Mouse (Mus musculus): Measurements from ENCODE around the gene Mettl21e. TPM values are rescaled to one million over a fixed set of nuclear protein-coding genes. Genes with fewer than 3 reads are reported as not detected.

Mettl21e gene
- polyA plus RNA-seq, 1 experiment from 2014 or later, result 1.5 TPM

DNA sequence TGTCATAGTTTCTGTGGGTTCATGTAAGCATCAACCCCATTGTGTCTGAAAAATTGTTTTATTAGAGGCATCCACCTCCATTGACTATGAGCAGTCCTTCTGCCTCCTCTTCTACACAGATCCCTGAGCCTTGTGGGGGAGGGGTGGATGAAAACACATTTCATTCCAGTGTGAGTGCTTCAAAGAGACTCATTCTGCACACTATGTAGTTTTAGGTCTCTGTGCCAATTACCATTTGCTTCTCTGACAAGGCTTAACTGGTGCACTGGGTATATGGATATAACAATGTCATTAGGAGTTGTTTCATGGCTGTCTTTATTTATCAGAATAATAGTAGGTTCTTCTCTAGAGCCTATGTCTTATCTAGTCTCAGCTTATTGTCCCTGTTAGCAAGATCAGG, 32.4 kb downstream of the Mettl21e start:
- Histone ChIP-seq H3K4me3 (no peak overlapping the region), H3K9me3 (no peaks in the 10 kb centered on the region), H3K4me1 (no peaks in the 10 kb centered on the region), H3K27ac (no peak overlapping the region), H3K36me3 (peaks cover 4% of the 10 kb centered on the region; the same call in 1 of the 2 replicates), H3K27me3 (no peaks in the 10 kb centered on the region), H3K4me2 (no peak overlapping the region), H3K9ac (no peak overlapping the region)
- no peak for ATAC-seq (ENCODE audit: borderline replicate concordance, extremely low read depth, low FRiP score, low TSS enrichment)

DNA sequence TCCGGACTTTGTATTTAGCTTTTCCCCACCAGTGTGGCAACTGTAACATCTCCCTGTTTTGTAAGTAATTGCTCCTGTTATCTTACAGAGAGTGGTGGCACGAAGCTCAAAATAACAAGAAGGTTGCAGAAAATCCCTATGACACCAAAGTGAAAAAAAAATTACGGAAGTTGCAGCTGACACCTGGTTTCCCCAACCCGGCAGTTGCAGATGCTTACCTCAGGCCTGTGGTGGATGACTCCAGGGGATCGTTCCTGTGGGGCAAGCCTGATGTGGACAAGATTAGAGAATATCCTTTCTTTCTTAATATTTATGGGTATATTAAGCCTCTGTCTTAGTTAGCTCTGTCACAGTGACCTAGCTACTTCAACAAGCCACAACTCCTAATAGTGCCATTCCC, 40.7 kb downstream of the Mettl21e start:
- H3K9ac ChIP-seq, result no peak overlapping the region
- H3K36me3 ChIP-seq, result peaks cover 49% of the 10 kb centered on the region
- no peaks in the 10 kb centered on the region for H3K4me1 ChIP-seq
- H3K9me3 ChIP-seq, result no peaks in the 10 kb centered on the region
- WGBS, result 89% methylated on average over 5 of the region's 5 CpGs
- no peak for ATAC-seq (ENCODE audit: borderline replicate concordance, extremely low read depth, low FRiP score, low TSS enrichment)
- H3K4me3 ChIP-seq, result no peak overlapping the region
- no peak overlapping the region for H3K27ac ChIP-seq
- H3K27me3 ChIP-seq, result no peaks in the 10 kb centered on the region
- no peak overlapping the region for H3K4me2 ChIP-seq

DNA sequence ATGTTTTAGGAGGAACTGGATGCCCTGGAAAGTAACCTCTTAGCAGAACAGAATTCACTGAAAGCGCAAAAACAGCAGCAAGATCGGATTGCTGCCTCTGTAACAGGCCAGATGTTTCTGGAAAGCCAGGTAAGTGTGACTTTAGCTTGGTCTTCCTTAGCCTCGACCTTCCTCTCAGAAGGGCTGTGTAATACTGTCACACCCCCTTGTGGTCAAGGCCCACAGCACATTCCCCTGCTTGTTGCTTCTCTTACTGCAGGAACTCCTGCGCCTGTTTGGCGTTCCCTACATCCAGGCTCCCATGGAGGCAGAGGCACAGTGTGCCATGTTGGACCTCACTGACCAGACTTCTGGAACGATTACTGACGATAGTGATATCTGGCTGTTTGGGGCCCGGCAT, 44.9 kb downstream of the Mettl21e start:
- Histone ChIP-seq H3K9me3 (no peaks in the 10 kb centered on the region), H3K4me2 (no peak overlapping the region), H3K36me3 (peaks cover 66% of the 10 kb centered on the region), H3K27ac (no peak overlapping the region), H3K4me3 (no peak overlapping the region), H3K27me3 (no peaks in the 10 kb centered on the region), H3K4me1 (no peaks in the 10 kb centered on the region), H3K9ac (no peak overlapping the region)
- ATAC-seq (ENCODE audit: borderline replicate concordance, extremely low read depth, low FRiP score, low TSS enrichment), result no peak
- WGBS, result 82% methylated on average over 8 of the region's 8 CpGs

DNA sequence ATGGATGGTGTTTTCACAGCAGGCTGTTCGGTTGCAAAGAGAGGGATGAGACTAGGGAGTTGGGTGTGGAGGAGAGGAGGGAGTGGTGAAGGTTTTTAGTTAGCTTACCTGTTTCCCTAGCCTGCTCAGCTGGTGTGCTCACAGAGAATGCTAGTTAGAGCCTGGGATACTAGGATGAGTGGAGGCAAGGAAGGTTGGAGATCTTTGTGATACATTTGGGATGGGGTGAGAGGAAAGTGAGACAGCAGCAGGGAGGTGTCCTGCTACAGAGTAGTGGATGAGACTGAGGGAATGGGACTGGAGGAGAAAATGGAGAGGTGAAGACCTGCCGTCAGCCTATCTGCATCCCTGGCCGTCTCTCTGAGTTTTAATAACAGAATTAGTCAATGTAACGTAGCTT, 46.1 kb downstream of the Mettl21e start:
- Histone ChIP-seq H3K9me3 (no peaks in the 10 kb centered on the region), H3K27ac (no peak overlapping the region), H3K4me1 (no peaks in the 10 kb centered on the region), H3K27me3 (no peaks in the 10 kb centered on the region), H3K36me3 (peaks cover 71% of the 10 kb centered on the region), H3K9ac (no peak overlapping the region), H3K4me3 (no peak overlapping the region), H3K4me2 (no peak overlapping the region)
- 95% methylated on average over 4 of the region's 4 CpGs for WGBS
- no peak for ATAC-seq (ENCODE audit: borderline replicate concordance, extremely low read depth, low FRiP score, low TSS enrichment)

DNA sequence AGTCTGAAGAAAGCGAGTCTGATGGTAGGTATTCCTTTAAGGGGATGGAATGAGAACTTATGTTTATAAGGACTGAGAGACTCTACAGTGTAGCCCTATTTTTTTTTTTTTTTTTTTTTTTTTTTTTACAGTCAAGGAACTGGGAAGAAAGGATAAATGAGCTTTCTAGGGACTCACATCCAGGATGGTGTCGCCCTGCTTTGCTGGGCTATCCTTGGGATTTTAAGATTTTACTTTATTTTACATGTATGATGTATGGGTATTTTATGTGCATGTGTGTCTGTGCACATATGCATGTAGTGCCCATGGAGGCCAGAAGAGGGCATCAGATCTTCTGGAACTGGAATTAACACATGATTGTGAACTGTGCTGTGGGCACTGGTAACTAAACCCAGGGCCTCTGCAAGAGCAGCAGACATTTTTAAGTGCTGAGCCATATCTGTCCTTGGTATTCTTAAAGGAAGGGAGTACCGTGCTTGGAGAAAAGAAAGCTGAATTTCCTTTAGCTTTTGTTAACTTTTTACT, 50.8 kb downstream of the Mettl21e start:
- no peaks in the 10 kb centered on the region for H3K27me3 ChIP-seq
- H3K27ac ChIP-seq, result no peak overlapping the region
- H3K4me3 ChIP-seq, result no peak overlapping the region
- ATAC-seq (ENCODE audit: borderline replicate concordance, extremely low read depth, low FRiP score, low TSS enrichment), result no peak
- WGBS, result 89% methylated on average over 3 of the region's 3 CpGs
- H3K4me1 ChIP-seq, result no peaks in the 10 kb centered on the region
- H3K9ac ChIP-seq, result no peak overlapping the region
- H3K36me3 ChIP-seq, result peaks cover 65% of the 10 kb centered on the region
- H3K4me2 ChIP-seq, result no peak overlapping the region
- H3K9me3 ChIP-seq, result no peaks in the 10 kb centered on the region

DNA sequence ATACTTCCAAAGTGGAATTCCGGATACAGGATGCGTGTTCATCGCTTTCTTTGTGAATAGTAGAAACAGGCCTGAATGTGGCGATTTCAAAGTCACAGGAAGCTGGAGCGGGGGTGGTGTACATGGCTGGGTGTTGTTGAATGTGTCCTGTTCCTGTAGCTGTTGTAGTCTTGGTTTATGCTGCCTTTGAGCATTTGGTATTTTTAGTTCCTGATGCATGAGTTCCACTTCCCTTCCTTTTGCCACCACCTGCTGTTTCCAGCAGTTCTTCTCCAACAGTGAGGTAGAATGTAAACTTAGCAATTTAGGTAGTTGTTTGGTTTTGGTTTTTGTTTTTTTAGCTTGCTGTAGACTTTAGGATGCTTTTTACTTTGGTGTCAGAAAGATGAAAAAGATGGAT, 56.4 kb downstream of the Mettl21e start:
- H3K36me3 ChIP-seq, result peaks cover 72% of the 10 kb centered on the region
- 86% methylated on average over 5 of the region's 5 CpGs for WGBS
- no peak overlapping the region for H3K9ac ChIP-seq
- no peak overlapping the region for H3K27ac ChIP-seq
- H3K4me3 ChIP-seq, result no peak overlapping the region
- no peaks in the 10 kb centered on the region for H3K9me3 ChIP-seq
- no peaks in the 10 kb centered on the region for H3K27me3 ChIP-seq
- H3K4me1 ChIP-seq, result no peaks in the 10 kb centered on the region
- ATAC-seq (ENCODE audit: borderline replicate concordance, extremely low read depth, low FRiP score, low TSS enrichment), result no peak
- no peak overlapping the region for H3K4me2 ChIP-seq

DNA sequence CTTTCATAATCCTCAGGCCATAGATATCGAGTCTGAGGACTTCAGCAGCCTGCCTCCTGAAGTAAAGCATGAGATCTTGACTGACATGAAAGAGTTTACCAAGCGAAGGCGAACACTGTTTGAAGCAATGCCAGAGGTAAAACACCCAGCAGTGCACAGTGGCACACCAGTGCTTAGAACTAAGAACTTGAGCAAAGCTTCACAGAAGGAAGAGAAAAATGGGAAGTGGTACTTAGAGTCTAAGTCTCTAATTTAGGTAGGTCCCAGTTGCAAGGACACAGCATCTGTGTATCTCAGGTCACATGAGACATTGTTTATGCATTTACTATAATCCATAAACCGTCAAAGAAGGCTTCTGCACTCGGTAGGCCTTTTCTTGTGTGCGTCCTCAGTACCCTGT, 56.9 kb downstream of the Mettl21e start:
- Histone ChIP-seq H3K36me3 (peaks cover 66% of the 10 kb centered on the region), H3K9me3 (no peaks in the 10 kb centered on the region), H3K27me3 (no peaks in the 10 kb centered on the region), H3K4me3 (no peak overlapping the region), H3K9ac (no peak overlapping the region), H3K4me2 (no peak overlapping the region), H3K27ac (no peak overlapping the region), H3K4me1 (no peaks in the 10 kb centered on the region)
- ATAC-seq (ENCODE audit: borderline replicate concordance, extremely low read depth, low FRiP score, low TSS enrichment), result no peak
- 89% methylated on average over 6 of the region's 6 CpGs for WGBS

DNA sequence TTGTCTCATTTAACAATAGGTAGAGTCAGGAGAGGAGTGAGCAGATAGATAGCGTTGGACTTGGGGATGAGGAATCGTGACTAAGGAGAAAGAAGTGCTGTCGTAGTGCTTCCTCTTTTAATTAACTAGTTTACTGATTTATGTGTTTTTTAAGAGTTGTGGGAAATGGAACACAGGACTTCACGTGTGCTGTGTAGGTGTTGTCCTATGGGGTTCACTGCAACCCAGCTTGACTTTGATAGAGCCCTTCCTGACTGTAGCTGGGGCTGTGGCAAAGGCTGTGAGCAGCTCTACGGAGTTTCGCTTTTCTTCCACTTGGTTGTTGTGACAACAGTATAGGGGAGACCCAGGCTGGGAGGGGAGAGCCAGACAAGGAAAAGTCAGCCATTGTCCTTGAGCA, 60.4 kb downstream of the Mettl21e start:
- Histone ChIP-seq H3K27me3 (no peaks in the 10 kb centered on the region), H3K36me3 (peaks cover 47% of the 10 kb centered on the region), H3K27ac (no peak overlapping the region), H3K9me3 (no peaks in the 10 kb centered on the region), H3K4me2 (no peak overlapping the region), H3K4me1 (no peaks in the 10 kb centered on the region), H3K9ac (no peak overlapping the region), H3K4me3 (no peak overlapping the region)
- whole genome bisulfite sequencing, result 89% methylated on average over 6 of the region's 6 CpGs
- ATAC-seq (ENCODE audit: borderline replicate concordance, extremely low read depth, low FRiP score, low TSS enrichment), result no peak

DNA sequence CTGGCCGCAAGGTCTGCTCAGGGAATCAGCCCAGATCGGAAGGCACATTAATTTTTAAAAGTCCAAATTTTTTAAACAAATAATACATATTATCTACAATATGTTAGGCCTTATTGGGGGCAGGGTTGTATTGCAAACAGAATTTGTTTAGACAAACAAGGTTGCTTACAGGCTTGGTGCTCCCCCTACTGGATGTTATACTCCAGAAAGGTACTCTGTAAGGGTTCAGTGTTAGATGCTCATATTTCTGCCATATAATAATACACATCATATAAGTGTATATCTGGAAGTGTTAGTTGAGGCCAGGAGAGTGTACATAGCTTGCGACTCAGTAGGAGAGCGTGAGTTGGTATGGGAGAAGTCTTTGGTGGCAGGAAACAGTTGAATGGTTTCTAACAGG, 63.5 kb downstream of the Mettl21e start:
- H3K4me1 ChIP-seq, result no peaks in the 10 kb centered on the region
- H3K9me3 ChIP-seq, result no peaks in the 10 kb centered on the region
- H3K27me3 ChIP-seq, result no peaks in the 10 kb centered on the region
- WGBS, result 91% methylated on average over 4 of the region's 4 CpGs
- peaks cover 25% of the 10 kb centered on the region for H3K36me3 ChIP-seq
- no peak for ATAC-seq (ENCODE audit: borderline replicate concordance, extremely low read depth, low FRiP score, low TSS enrichment)
- H3K4me3 ChIP-seq, result no peak overlapping the region
- H3K9ac ChIP-seq, result no peak overlapping the region
- no peak overlapping the region for H3K4me2 ChIP-seq
- H3K27ac ChIP-seq, result no peak overlapping the region

Other genes with a start within 250 kb of the Mettl21e start
- 0.28 and 0.35 TPM in 2 replicates for gene Mettl21c, start 198.9 kb downstream of the Mettl21e start, polyA plus RNA-seq (2015; fragmentation: Nextera tagmentation; extraction: Ambion mirVana)
- gene Gm8251, start 157.0 kb downstream of the Mettl21e start, polyA plus RNA-seq (2015; fragmentation: Nextera tagmentation; extraction: Ambion mirVana), result 0.14 and 0.15 TPM in 2 replicates
- 86.8 and 89.0 TPM in 2 replicates for gene Tex30, start 116.5 kb downstream of the Mettl21e start, polyA plus RNA-seq (2015; fragmentation: Nextera tagmentation; extraction: Ambion mirVana)
- 60.7 and 62.1 TPM in 2 replicates for gene Kdelc1, start 100.2 kb downstream of the Mettl21e start, polyA plus RNA-seq (2015; fragmentation: Nextera tagmentation; extraction: Ambion mirVana)
- 18.9 and 19.2 TPM in 2 replicates for gene Bivm, start 100.0 kb downstream of the Mettl21e start, polyA plus RNA-seq (2015; fragmentation: Nextera tagmentation; extraction: Ambion mirVana)
- 21.6 and 24.0 TPM in 2 replicates for gene Ercc5, start 71.2 kb downstream of the Mettl21e start, polyA plus RNA-seq (2015; fragmentation: Nextera tagmentation; extraction: Ambion mirVana)